ENCODE assay signal across 8 mouse cellular contexts in genomic region chr5:131537831-131538310, GRCm38 (mm10).
A peak's percentile ranks its signal among the peaks of the same experiment; 100 is the strongest.
DNase-seq lines count a peak whose midpoint lies in the region; ATAC-seq and TF ChIP-seq lines count a peak whose summit lies in the region.

No protein-coding gene starts in this region.

- peak overlapping the region; percentile 69 for H3K27ac ChIP-seq in embryonic fibroblast, embryonic 13.5 days (ENCODE audit: insufficient read depth, low read length)
- peak overlapping the region; percentile 99 for H3K27ac ChIP-seq in midbrain, embryonic 14.5 days (replicated peaks; ENCODE audit: low read depth, low read length)

- H3K9ac ChIP-seq in midbrain, embryonic 14.5 days (replicated peaks; ENCODE audit: low read length), result peak overlapping the region; percentile 98

- H3K9me3 ChIP-seq in midbrain, embryonic 14.5 days (ENCODE audit: control insufficient read depth, low read length), result no peaks in the 10 kb centered on the region

- TF ChIP-seq CTCF in embryonic fibroblast, embryonic 13.5 days (IDR thresholded peaks at IDR 0.05; ENCODE audit: borderline replicate concordance, insufficient read depth, low read length), result no peak

- peak; percentile 80 for ATAC-seq in midbrain, embryonic 14.5 days (ENCODE audit: low FRiP score, low TSS enrichment)

- peaks cover 5% of the 10 kb centered on the region; the same call in 1 of the 2 replicates for H3K36me3 ChIP-seq in midbrain, embryonic 14.5 days (ENCODE audit: control insufficient read depth, insufficient read depth, low read length)

- intact Hi-C loops in heart, postnatal 10 days (cut with DNase I), result loop anchor here (5.0 to 10.0 kb wide), 7 partner anchors 44 to 577 kb away; no protein-coding TSS in a partner anchor
- intact Hi-C loops in left cerebral cortex, postnatal 4 days (cut with DNase I), result loop anchor here (10.0 kb wide), 1 partner anchor 577 kb away; no protein-coding TSS in a partner anchor

- H3K4me3 ChIP-seq in embryonic fibroblast, embryonic 13.5 days (ENCODE audit: insufficient read depth, low read length), result peak overlapping the region; percentile 83
- H3K4me3 ChIP-seq in midbrain, embryonic 14.5 days (replicated peaks; ENCODE audit: low read depth, low read length), result peak overlapping the region; percentile 95

- peak; percentile 84 for DNase-seq in adrenal gland, adult 2 months
- no peak for DNase-seq in adrenal gland, adult 18-20 months (ENCODE audit: low spot score in 2 of 2)
- peak; percentile 87 for DNase-seq in ZHBTc4 (ENCODE audit: low read depth, low spot score)
- DNase-seq in heart, postnatal 10 days, result peak; percentile 70 to 73
- DNase-seq in left cerebral cortex, postnatal 4 days, result peak; percentile 57
- DNase-seq in midbrain, embryonic 14.5 days, result peak; percentile 85
- DNase-seq in urinary bladder, postnatal 25 days (ENCODE audit: low spot score), result peak; percentile 23

- H3K4me2 ChIP-seq in midbrain, embryonic 14.5 days (ENCODE audit: low read length), result peak overlapping the region; percentile 83

- no peaks in the 10 kb centered on the region for H3K27me3 ChIP-seq in midbrain, embryonic 14.5 days (ENCODE audit: control insufficient read depth, insufficient read depth, low read length)

- under 1% methylated on average over 42 of the region's 48 CpGs for WGBS in midbrain, embryonic 14.5 days

- no peak; the same call in 1 of the 2 replicates for TF ChIP-seq POLR2A in embryonic fibroblast, embryonic 13.5 days (IDR thresholded peaks at IDR 0.05; ENCODE audit: low read depth, low read length)

- peaks cover 4% of the 10 kb centered on the region for H3K4me1 ChIP-seq in embryonic fibroblast, embryonic 13.5 days (ENCODE audit: control insufficient read depth, insufficient read depth, low read length)
- H3K4me1 ChIP-seq in midbrain, embryonic 14.5 days (ENCODE audit: control insufficient read depth, insufficient read depth, low read length), result peaks cover 22% of the 10 kb centered on the region

Comparison
In these comparisons a context has a peak if more than half of its experiments do, and no peak if none do; other contexts are left out.
1. DNase-seq: peak in adrenal gland, adult 2 months (single experiment), ZHBTc4 (single experiment), heart, postnatal 10 days (2 of 2), left cerebral cortex, postnatal 4 days (single experiment), midbrain, embryonic 14.5 days (single experiment) and urinary bladder, postnatal 25 days (single experiment); none in adrenal gland, adult 18-20 months (0 of 2).